Mouse (Mus musculus) right cerebral cortex, adult 18-20 months (tissue): ENCODE measurements around the gene Mettl1.
A peak's percentile ranks its signal among the peaks of the same experiment; 100 is the strongest.
"Not testable (repeated sequence)": the region's sequence is repeated elsewhere in the genome, so short reads cannot be mapped to it uniquely, and the experiment has no call there.

ENCODE experiments used
- DNase-seq: peaks from one replicate; pipeline ENCODE4 v3.0.0; 2022; ENCODE audit warnings: mixed read lengths

The Mettl1 gene

GRCm38 (mm10) chr10:127069281-127070189 lies 28.3 kb downstream of the Mettl1 start:
- DNase-seq: no peak

GRCm38 (mm10) chr10:127070190-127071121 lies 29.2 kb downstream of the Mettl1 start, which contains the start of gene Tspan31:
Gene Tspan31, minus strand, starts transcription at chr10:127070264.
- DNase-seq: peak; percentile 97

GRCm38 (mm10) chr10:127071203-127071602 lies 30.0 kb downstream of the Mettl1 start:
- no peak for DNase-seq

- not testable (repeated sequence) for DNase-seq
These were observed 31.1 kb downstream of the Mettl1 start for GRCm38 (mm10) chr10:127072270-127072669.

GRCm38 (mm10) chr10:127072969-127073368 lies 31.8 kb downstream of the Mettl1 start:
- not testable (repeated sequence) for DNase-seq

- no peak for DNase-seq
These were observed 32.8 kb downstream of the Mettl1 start for GRCm38 (mm10) chr10:127073981-127074380.

- DNase-seq: no peak
These were observed 33.9 kb downstream of the Mettl1 start, which contains the start of gene Agap2 for GRCm38 (mm10) chr10:127075080-127075479. Gene Agap2, plus strand, starts transcription at chr10:127075284.

- no peak for DNase-seq
These were observed 34.4 kb downstream of the Mettl1 start for GRCm38 (mm10) chr10:127075651-127076050.

- no peak for DNase-seq
These were observed 34.9 kb downstream of the Mettl1 start for GRCm38 (mm10) chr10:127076082-127076481.

GRCm38 (mm10) chr10:127077515-127077914 lies 36.3 kb downstream of the Mettl1 start:
- DNase-seq: peak; percentile 75

GRCm38 (mm10) chr10:127078001-127078676 lies 36.9 kb downstream of the Mettl1 start:
- DNase-seq: peak; percentile 82

- DNase-seq: peak; percentile 72
These were observed 37.7 kb downstream of the Mettl1 start for GRCm38 (mm10) chr10:127078677-127079575.

- no peak for DNase-seq
These were observed 38.6 kb downstream of the Mettl1 start for GRCm38 (mm10) chr10:127079665-127080391.

GRCm38 (mm10) chr10:127080901-127081780 lies 39.9 kb downstream of the Mettl1 start:
- DNase-seq: peak; percentile 78

GRCm38 (mm10) chr10:127081996-127082620 lies 40.9 kb downstream of the Mettl1 start:
- no peak for DNase-seq

- DNase-seq: no peak
These were observed 42.2 kb downstream of the Mettl1 start for GRCm38 (mm10) chr10:127083292-127083914.

GRCm38 (mm10) chr10:127083915-127084306 lies 42.7 kb downstream of the Mettl1 start:
- no peak for DNase-seq

- no peak for DNase-seq
These were observed 43.8 kb downstream of the Mettl1 start for GRCm38 (mm10) chr10:127085052-127085451.

- no peak for DNase-seq
These were observed 44.4 kb downstream of the Mettl1 start for GRCm38 (mm10) chr10:127085633-127086032.
